Comparison of ENCODE assay signal across 10 mouse cellular contexts in the genomic region with DNA sequence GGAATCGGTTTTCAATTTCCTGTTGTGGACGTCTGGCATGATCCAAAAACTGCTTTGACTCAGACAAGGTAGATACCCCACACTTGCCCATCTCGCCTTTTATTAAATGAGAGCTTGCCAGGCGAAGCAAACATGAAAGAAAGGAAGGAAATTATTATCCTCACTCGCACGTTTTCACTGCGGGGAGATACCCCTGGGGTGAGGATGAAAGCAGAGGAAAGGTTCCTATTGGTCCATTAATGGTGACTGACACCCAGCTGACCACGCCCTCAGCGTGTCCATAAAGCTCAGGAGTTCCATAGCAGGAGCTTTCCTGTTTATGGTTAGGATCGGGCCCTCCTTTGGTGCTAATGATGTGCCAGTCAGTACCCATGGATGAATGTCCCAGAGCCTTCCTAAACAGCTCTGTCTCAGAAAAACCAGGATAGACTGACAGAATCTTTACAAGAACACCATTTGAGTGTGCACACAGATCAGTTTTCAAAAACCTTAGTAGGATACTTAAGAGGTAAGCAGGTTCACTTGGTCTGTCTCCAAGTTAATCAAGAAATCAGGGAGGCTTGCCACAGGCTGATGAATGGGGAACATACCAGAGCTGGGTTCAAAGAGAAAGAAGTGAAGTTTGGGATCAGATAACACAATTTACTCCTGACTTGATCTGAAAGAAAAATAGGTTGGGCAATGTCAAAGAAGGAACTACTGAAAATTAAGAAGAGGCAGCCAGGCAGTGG.
DNase-seq lines count a peak whose midpoint lies in the region; ATAC-seq lines count a peak whose summit lies in the region.
"Had no signal": no experiment of that assay in that cellular context is flagged by ENCODE, and none has a peak within 500 bp of the region (broad histone marks: within the 10 kb centered on the region; RNA-seq: fewer than 3 reads in every experiment).

No protein-coding gene starts in this region.

- peaks cover 22% of the 10 kb centered on the region for H3K4me1 ChIP-seq in kidney, embryonic 16.5 days (ENCODE audit: insufficient read depth, low read length)
- peaks cover 32% of the 10 kb centered on the region for H3K4me1 ChIP-seq in embryonic facial prominence, embryonic 10.5 days
- H3K4me1 ChIP-seq in hindbrain, embryonic 15.5 days (replicated peaks), result peaks cover 16% of the 10 kb centered on the region
- H3K4me1 ChIP-seq in neural tube, embryonic 13.5 days (replicated peaks), result peaks cover 16% of the 10 kb centered on the region

- H3K27me3 ChIP-seq in kidney, embryonic 16.5 days (ENCODE audit: insufficient read depth, low read length), result no peaks in the 10 kb centered on the region
- no peaks in the 10 kb centered on the region; the same call in 1 of the 2 replicates for H3K27me3 ChIP-seq in embryonic facial prominence, embryonic 10.5 days (replicated peaks; ENCODE audit: low read depth, poor library complexity, severe bottlenecking)
- H3K27me3 ChIP-seq in hindbrain, embryonic 15.5 days, result no peaks in the 10 kb centered on the region
- H3K27me3 ChIP-seq in neural tube, embryonic 13.5 days, result no peaks in the 10 kb centered on the region

- H3K9me3 ChIP-seq in kidney, embryonic 16.5 days (ENCODE audit: low read length), result no peaks in the 10 kb centered on the region
- no peaks in the 10 kb centered on the region for H3K9me3 ChIP-seq in embryonic facial prominence, embryonic 10.5 days
- no peaks in the 10 kb centered on the region for H3K9me3 ChIP-seq in hindbrain, embryonic 15.5 days
- H3K9me3 ChIP-seq in neural tube, embryonic 13.5 days, result no peaks in the 10 kb centered on the region

- 7% methylated on average over 10 of the region's 10 CpGs for WGBS in kidney, embryonic 16.5 days
- WGBS in embryonic facial prominence, embryonic 10.5 days, result 10% methylated on average over 10 of the region's 10 CpGs
- WGBS in hindbrain, embryonic 15.5 days, result 13% methylated on average over 10 of the region's 10 CpGs
- WGBS in neural tube, embryonic 13.5 days, result 10% methylated on average over 10 of the region's 10 CpGs

- peak overlapping the region; percentile 47 for H3K4me2 ChIP-seq in kidney, embryonic 16.5 days (replicated peaks; ENCODE audit: low read depth, low read length)
- H3K4me2 ChIP-seq in hindbrain, embryonic 15.5 days, result peak overlapping the region; percentile 52
- H3K4me2 ChIP-seq in neural tube, embryonic 13.5 days, result peak overlapping the region; percentile 46

- ATAC-seq in kidney, embryonic 16.5 days (ENCODE audit: low FRiP score, low TSS enrichment), result peak; percentile 62; the same call in 1 of the 2 replicates
- ATAC-seq in hindbrain, embryonic 15.5 days (ENCODE audit: low FRiP score, low read depth), result peak; percentile 79; the same call in 1 of the 2 replicates
- ATAC-seq in neural tube, embryonic 13.5 days (ENCODE audit: low read depth), result peak; percentile 74
- no peak for ATAC-seq in inflammation-experienced regulatory T-cells, adult 6 months
- ATAC-seq: Patski had no signal

- peak overlapping the region; percentile 27; the same call in 1 of the 2 replicates for H3K4me3 ChIP-seq in kidney, embryonic 16.5 days (ENCODE audit: low read length)
- peak overlapping the region; percentile 48 for H3K4me3 ChIP-seq in embryonic facial prominence, embryonic 10.5 days
- peak overlapping the region; percentile 28 for H3K4me3 ChIP-seq in hindbrain, embryonic 15.5 days
- H3K4me3 ChIP-seq in neural tube, embryonic 13.5 days, result peak overlapping the region; percentile 23; the same call in 1 of the 2 replicates
- H3K4me3 ChIP-seq: myocyte had no signal

- H3K27ac ChIP-seq in kidney, embryonic 16.5 days (ENCODE audit: low read length), result peak overlapping the region; percentile 7; the same call in 1 of the 2 replicates
- H3K27ac ChIP-seq in embryonic facial prominence, embryonic 10.5 days (replicated peaks), result 0 out of 2 replicates have a peak overlapping the region, but pooled peaks have one; percentile 49
- H3K27ac ChIP-seq in hindbrain, embryonic 15.5 days (replicated peaks), result no peak overlapping the region
- H3K27ac ChIP-seq in neural tube, embryonic 13.5 days (replicated peaks), result no peak overlapping the region

- peak overlapping the region; percentile 44; the same call in 1 of the 2 replicates for H3K9ac ChIP-seq in kidney, embryonic 16.5 days (replicated peaks; ENCODE audit: low read length)
- 0 out of 2 replicates have a peak overlapping the region, but pooled peaks have one; percentile 5 for H3K9ac ChIP-seq in hindbrain, embryonic 15.5 days
- peak overlapping the region; percentile 31 for H3K9ac ChIP-seq in neural tube, embryonic 13.5 days

- no peaks in the 10 kb centered on the region for H3K36me3 ChIP-seq in kidney, embryonic 16.5 days (ENCODE audit: insufficient read depth, low read length)
- no peaks in the 10 kb centered on the region for H3K36me3 ChIP-seq in embryonic facial prominence, embryonic 10.5 days (replicated peaks)
- H3K36me3 ChIP-seq in hindbrain, embryonic 15.5 days, result no peaks in the 10 kb centered on the region
- H3K36me3 ChIP-seq in neural tube, embryonic 13.5 days, result no peaks in the 10 kb centered on the region

- DNase-seq in kidney, adult 9 months, result no peak
- peak; percentile 43 for DNase-seq in embryonic facial prominence, embryonic 10.5 days (ENCODE audit: low spot score)
- DNase-seq in thymus, postnatal 36 days, result no peak
- DNase-seq in cerebellum, adult 9-11 months, result no peak

Comparison
In these comparisons a context has a peak if more than half of its experiments do, and no peak if none do; other contexts are left out.
1. H3K27ac ChIP-seq: peak in kidney, embryonic 16.5 days (single experiment) and embryonic facial prominence, embryonic 10.5 days (single experiment); none in hindbrain, embryonic 15.5 days (single experiment) and neural tube, embryonic 13.5 days (single experiment).
2. Peak in every context shown above with its lines, with median percentiles within 50 percentile points of each other: H3K4me2 ChIP-seq, H3K4me3 ChIP-seq and H3K9ac ChIP-seq.